Mouse (Mus musculus) embryo, embryonic 10.5 days (tissue): ENCODE measurements at regions not wholly inside any gene's neighbourhood (a gene's known extent, or its start where the extent isn't known, plus 50 kb on each side); places are given as distances from the start of the nearest gene placed in this dataset.
"Not testable (repeated sequence)": the region's sequence is repeated elsewhere in the genome, so short reads cannot be mapped to it uniquely, and the experiment has no call there.

Source experiments
- DNase-seq: peaks from one replicate; pipeline ENCODE4 v3.0.0-alpha.2; 2015; ENCODE audit warnings: low spot score

DNA sequence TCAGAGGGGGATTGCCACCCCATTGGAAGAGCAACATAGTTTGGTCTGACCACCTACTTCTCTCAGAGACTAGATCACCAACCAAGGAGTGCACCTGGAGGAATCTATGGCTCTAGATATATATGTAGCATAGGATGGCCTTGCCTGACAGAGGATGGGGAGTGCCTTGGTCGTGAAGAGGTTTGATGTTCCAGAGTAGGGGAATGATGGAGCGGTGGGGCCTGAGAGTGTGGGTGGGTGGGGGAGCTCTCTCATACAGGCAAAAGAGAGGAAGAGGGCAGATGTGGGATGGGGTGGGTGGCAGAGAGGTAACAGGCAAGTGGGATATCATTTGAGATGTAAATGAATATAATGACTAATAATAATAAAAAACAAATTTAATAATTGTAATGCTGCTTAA lies 874.0 kb downstream of the Amy2a5 start:
- DNase-seq, result no peak

DNA sequence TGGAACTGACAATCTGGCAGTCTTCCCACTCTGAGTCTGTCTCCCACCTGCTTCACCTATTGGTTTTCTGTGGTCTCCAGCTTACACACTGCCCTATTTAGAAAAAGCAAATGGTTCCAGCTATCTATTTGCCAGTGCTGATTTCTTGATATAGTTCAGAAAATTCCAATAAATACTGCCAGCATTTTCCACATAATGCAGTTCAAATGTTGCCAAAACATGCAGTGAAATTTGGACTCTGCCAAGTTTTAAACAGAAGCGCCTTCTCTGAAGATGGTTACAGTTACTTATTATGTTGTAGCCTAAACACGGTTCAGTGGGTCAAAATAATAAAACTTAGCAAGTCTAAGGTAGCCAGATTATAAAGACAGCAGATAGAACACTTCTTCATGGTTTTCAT lies 912.8 kb downstream of the Amy2a5 start:
- no peak for DNase-seq

DNA sequence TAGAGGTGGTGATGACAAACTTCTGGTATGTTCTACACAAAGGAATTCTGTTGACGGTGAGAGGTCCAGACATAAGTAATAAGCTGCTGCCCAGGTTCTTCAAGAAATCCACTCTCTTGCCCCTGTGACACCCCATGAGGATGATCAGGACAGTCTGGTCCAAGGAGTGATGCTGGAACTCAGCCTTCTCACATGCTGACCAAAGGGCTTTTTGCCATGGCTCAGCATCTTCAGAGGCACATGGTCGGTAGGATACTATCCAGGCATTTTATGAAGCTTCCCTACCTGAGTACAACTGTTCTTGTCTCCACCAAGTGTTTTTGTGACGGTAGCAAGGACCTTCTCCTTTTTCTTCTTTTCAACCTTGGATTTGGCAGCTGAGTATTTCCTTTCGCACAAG lies 927.5 kb downstream of the Amy2a5 start:
- no peak for DNase-seq

DNA sequence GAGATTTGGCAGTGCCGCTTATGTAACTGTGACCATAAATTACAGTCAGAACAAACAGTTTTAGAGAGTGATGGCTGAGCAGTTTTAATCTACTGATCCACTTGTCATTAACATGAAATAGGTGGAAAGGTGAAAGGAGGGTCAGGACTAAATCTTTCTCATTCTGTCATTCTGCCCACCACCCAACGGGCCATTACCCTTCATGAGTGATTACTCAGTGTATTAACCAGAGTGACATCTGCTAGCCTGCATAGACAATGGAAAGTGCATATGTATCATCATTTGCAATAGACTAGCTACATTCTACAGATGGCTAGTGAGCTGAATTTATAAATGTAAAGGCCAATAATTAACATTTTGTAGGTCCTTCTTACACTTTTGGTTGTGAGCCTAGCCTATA lies 933.3 kb downstream of the Amy2a5 start:
- DNase-seq, result peak; percentile 41

DNA sequence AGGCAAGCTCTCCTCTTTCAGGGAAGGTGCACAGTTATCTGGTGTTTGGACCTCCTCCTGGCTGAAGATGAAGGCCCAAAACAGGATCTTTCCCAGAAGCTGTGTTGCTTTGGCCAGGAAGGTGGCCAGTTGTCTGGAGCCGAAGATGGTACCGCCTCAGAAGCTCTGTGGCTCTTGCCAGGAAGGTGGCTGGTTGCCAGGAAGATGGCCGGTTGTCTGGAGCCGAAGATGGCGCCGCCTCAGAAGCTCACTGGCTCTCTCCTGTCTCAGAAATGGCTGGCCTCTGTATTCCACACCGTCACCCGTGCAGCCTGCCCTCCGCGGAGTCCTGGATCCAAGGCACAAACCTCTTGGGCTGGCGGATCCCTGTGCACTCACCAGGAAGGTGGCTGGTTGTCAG lies 937.4 kb downstream of the Amy2a5 start:
- DNase-seq, result not testable (repeated sequence)

DNA sequence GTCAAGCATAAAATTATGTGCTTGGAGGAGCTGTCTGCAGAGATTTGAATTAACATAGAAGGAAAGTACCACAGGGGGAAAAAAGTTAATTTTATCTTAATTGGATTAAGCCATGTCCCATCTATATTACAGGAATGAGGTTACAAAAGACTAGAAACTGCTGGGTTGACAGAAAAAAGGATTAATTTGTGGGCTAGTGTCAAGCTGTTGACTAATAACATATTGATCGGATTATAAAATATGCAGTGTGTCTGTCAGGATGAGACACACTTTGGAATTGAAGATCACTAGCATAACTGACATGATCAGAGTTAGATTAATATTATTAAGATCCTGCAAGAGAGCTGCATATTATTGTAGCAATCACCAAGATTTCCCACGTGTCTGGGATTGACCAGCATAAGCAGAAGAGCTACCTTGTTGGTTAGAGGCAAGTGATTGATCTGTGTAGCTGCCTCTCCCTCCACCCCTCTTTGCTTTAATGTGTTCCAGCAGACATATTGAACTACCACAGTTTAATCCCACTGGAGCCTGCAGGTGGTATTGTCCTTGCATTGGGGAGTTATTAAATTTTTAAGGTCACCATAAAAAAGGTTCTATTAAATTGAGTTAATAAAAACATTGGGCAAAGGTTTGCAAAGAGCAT lies 979.7 kb downstream of the Amy2a5 start:
- no peak for DNase-seq

DNA sequence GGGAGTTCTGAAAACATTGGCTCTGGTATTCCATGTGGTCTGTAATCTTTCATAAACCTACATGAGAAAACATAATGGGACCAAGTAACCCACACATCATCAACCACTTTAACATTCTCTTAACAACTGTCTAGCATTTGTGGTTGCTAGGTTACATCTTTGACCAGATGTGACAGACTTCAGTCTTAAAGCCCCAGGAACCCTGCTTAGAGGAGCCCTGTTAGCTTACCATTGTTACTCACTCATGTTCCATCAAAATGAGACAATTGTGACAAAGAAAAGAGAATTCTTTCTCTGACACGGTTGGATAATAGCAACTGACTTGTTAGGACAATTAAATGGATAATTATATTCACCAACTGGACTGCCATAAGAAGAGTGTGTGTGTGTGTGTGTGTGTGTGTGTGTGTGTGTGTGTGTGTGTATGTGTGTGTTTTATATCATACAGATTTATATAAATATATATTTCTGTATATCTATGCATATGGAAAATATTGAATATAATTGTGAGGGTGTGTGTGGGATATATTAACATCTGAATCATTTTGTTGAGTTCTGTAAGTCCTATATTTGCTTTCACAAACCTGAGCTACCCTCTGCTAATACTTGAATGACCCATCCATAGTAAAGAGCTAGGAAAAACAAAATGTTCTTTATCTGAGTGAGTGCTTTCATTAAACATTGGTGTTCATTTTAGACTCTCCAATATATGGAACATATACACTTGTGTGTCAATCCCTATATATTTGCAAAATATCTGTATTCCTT lies 997.1 kb downstream of the Amy2a5 start:
- peak; percentile 56 for DNase-seq

DNA sequence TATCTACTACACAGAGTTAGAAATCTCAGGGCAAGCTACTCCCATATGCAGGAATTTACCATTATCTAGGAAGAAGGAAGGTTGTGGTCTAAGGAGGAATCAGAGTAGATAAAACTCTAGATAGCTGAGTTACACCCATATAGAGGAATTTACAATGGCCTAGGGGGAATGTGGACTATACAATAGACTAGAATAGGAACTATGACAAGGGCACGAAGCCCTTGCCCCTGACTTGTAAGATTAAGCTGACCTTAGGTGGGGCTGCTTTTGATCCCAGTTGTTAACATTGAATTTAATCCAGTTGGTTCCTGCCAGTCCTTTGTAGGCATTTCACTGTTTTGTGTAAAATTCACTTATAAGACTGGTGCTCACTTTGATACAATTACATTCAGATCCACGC lies 1015.7 kb downstream of the Amy2a5 start:
- DNase-seq, result not testable (repeated sequence)

DNA sequence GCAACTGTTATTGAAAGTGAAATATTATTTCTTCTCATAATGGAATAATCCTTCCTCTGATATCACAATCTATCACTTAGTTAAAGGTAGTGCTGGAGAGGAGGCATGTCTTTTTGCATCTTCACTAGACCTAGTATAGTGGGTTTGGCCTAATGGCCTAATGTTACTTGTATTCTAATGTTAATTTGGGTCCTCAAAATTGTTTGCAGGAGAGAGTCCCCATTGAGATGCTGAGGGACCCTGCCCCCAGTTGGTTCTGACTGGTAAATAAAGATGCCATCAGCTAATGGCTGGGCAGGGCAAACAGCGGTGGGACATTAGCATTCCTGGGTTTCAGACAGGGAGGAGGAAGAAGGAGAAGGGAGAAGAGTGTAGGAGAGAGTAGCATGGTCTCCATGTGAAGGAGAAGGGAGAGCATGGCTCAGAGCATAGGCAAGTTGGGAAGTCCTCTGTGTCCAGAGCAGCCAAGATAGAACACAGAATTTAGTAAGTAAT lies 1019.0 kb downstream of the Amy2a5 start:
- DNase-seq, result no peak
